Mouse (Mus musculus) heart, adult 2 months (tissue): Measurements from ENCODE around the gene Trarg1.

Experiments used
- CTCF ChIP-seq: fragments of 200-600 bp; IDR thresholded peaks from 2 replicates; pipeline ENCODE4 v1.8.1; 2022; ENCODE audit warnings: antibody characterized with exemption, mild to moderate bottlenecking, moderate library complexity
- POLR2A ChIP-seq: fragments of 200-500 bp; IDR thresholded peaks from 2 replicates; pipeline ENCODE4 v1.6.1; 2011; ENCODE audit warnings: mild to moderate bottlenecking, low read depth, low read length, control low read depth; ENCODE audit not compliant: insufficient read depth

- TF ChIP-seq CTCF (no peak), POLR2A (no peak)
Observed at GRCm38 (mm10) chr11:76659138-76659930, 20.3 kb upstream of the Trarg1 start.
